Mouse (Mus musculus) hindbrain, postnatal 0 days (tissue): ENCODE data around the gene Apon. TPM values are rescaled to one million over a fixed set of nuclear protein-coding genes. Genes with fewer than 3 reads are reported as not detected.
A peak's percentile ranks its signal among the peaks of the same experiment; 100 is the strongest.
"Not testable (repeated sequence)": the region's sequence is repeated elsewhere in the genome, so short reads cannot be mapped to it uniquely, and the experiment has no call there.

Experiments used
- ATAC-seq: fragments of 200-750 bp; cut with Nextera tagmentation; 2 replicates; pipeline ENCODE4 v1.8.0; 2017; ENCODE audit warnings: mild to moderate bottlenecking, moderate TSS enrichment, moderate library complexity
- DNase-seq: peaks from one replicate; pipeline ENCODE4 v3.0.0-alpha.2; 2015; ENCODE audit warnings: low spot score
- H3K27ac ChIP-seq: fragments of 300-500 bp; sonication (generic); 2 replicates; pipeline ENCODE4 v1.5.1; 2014; ENCODE audit warnings: mild to moderate bottlenecking
- H3K27me3 ChIP-seq: fragments of 300-500 bp; sonication (generic); 2 replicates; pipeline ENCODE4 v1.6.1; 2014; ENCODE audit warnings: low read length, mixed read lengths; ENCODE audit not compliant: insufficient read depth
- H3K36me3 ChIP-seq: fragments of 300-500 bp; sonication (generic); 2 replicates; pipeline ENCODE4 v1.6.1; 2014; ENCODE audit warnings: low read length, mixed read lengths; ENCODE audit not compliant: insufficient read depth
- H3K4me1 ChIP-seq: fragments of 300-500 bp; sonication (generic); 2 replicates; pipeline ENCODE4 v1.6.1; 2014; ENCODE audit warnings: antibody characterized with exemption, low read length, mixed read lengths; ENCODE audit not compliant: insufficient read depth
- H3K4me2 ChIP-seq: fragments of 300-500 bp; sonication (generic); 2 replicates; pipeline ENCODE4 v1.6.1; 2014; ENCODE audit warnings: low read depth, mild to moderate bottlenecking, low read length, moderate library complexity, mixed read lengths
- H3K4me3 ChIP-seq: fragments of 300-500 bp; sonication (generic); 2 replicates; pipeline ENCODE4 v1.5.1; 2014; ENCODE audit warnings: low read length
- H3K9ac ChIP-seq: fragments of 300-500 bp; sonication (generic); replicated peaks from 2 replicates; pipeline ENCODE4 v1.6.1; 2014; ENCODE audit warnings: mild to moderate bottlenecking, low read length, moderate library complexity, mixed read lengths
- H3K9me3 ChIP-seq: fragments of 300-500 bp; sonication (generic); 2 replicates; pipeline ENCODE4 v1.6.1; 2016; ENCODE audit warnings: low read length, mixed read lengths
- CTCF ChIP-seq: IDR thresholded peaks from 2 replicates; pipeline ENCODE4 v1.5.1; 2016; ENCODE audit warnings: antibody characterized with exemption, control low read depth, low read depth
- WGBS: fragments of 180-500 bp; shearing (Covaris S2); extraction: QIAGEN DNeasy Blood & Tissue Kit; methylation state at CpG from one replicate; pipeline ENCODE4 v1.1.7; 2014; 5-methylcytosine and 5-hydroxymethylcytosine counted together
- polyA plus RNA-seq: library from polyadenylated mRNA; unstranded; fragments of >200 nt; fragmentation: Nextera tagmentation; extraction: Ambion mirVana; gene quantifications from 2 replicates; pipeline ENCODE4 v1.2.1, GENCODE M21; 2015
- total RNA-seq: library from RNA; depleted of rRNA; stranded (reverse); fragments of >200 nt; gene quantifications from 2 replicates; pipeline ENCODE4 v1.2.3, GENCODE M21; 2014

Gene Apon
- total and polyA plus RNA-seq, 2 experiments from 2014 or later: not detected

- no peaks in the 10 kb centered on the region for H3K27me3 ChIP-seq
- DNase-seq (peak; percentile 98), ATAC-seq (peak; percentile 100)
- H3K4me1 ChIP-seq: no peaks in the 10 kb centered on the region
- H3K9ac ChIP-seq: peak within 1 kb of the TSS; percentile 72
- peak within 1 kb of the TSS; percentile 83 for H3K4me3 ChIP-seq
- peak within 1 kb of the TSS; percentile 69 for H3K4me2 ChIP-seq
- no peaks in the 10 kb centered on the region for H3K36me3 ChIP-seq
- TF ChIP-seq CTCF: no peak
- WGBS: under 1% methylated on average over 43 of the region's 43 CpGs
- peak within 1 kb of the TSS; percentile 82 for H3K27ac ChIP-seq
- H3K9me3 ChIP-seq: no peaks in the 10 kb centered on the region
Measured at GRCm38 (mm10) chr10:128270287-128270841, 16.5 kb downstream of the Apon start, which contains the start of gene Stat2. Gene Stat2, plus strand, starts transcription at chr10:128270559.

GRCm38 (mm10) chr10:128270866-128271265, 17.0 kb downstream of the Apon start:
- peak overlapping the region; percentile 72 for H3K9ac ChIP-seq

GRCm38 (mm10) chr10:128271883-128272282, 18.0 kb downstream of the Apon start:
- H3K9me3 ChIP-seq: no peaks in the 10 kb centered on the region
- H3K27ac ChIP-seq: no peak overlapping the region
- no peaks in the 10 kb centered on the region for H3K36me3 ChIP-seq
- no peaks in the 10 kb centered on the region for H3K4me1 ChIP-seq
- no peak overlapping the region for H3K4me3 ChIP-seq
- DNase-seq: no peak
- peak; percentile 41 for TF ChIP-seq CTCF
- no peak overlapping the region for H3K4me2 ChIP-seq
- H3K9ac ChIP-seq: no peak overlapping the region
- 71% methylated on average over 2 of the region's 2 CpGs for WGBS
- no peaks in the 10 kb centered on the region for H3K27me3 ChIP-seq
- no peak for ATAC-seq

More at GRCm38 (mm10) chr10:128270866-128271265, 17.0 kb downstream of the Apon start:
- Histone ChIP-seq H3K4me3 (peak overlapping the region; percentile 83), H3K4me2 (peak overlapping the region; percentile 69), H3K27ac (peak overlapping the region; percentile 82), H3K27me3 (no peaks in the 10 kb centered on the region), H3K36me3 (no peaks in the 10 kb centered on the region), H3K4me1 (no peaks in the 10 kb centered on the region), H3K9me3 (no peaks in the 10 kb centered on the region)
- peak; percentile 43 for TF ChIP-seq CTCF
- 43% methylated on average over 7 of the region's 7 CpGs for WGBS
- DNase-seq (peak; percentile 5), ATAC-seq (no peak)

GRCm38 (mm10) chr10:128272819-128273439, 19.0 kb downstream of the Apon start:
- 93% methylated on average over 4 of the region's 7 CpGs for WGBS
- DNase-seq, H3K36me3 ChIP-seq, H3K27ac ChIP-seq, H3K4me2 ChIP-seq, H3K4me1 ChIP-seq, H3K9ac ChIP-seq, H3K27me3 ChIP-seq, H3K9me3 ChIP-seq, H3K4me3 ChIP-seq, ATAC-seq: not testable (repeated sequence)

DNA sequence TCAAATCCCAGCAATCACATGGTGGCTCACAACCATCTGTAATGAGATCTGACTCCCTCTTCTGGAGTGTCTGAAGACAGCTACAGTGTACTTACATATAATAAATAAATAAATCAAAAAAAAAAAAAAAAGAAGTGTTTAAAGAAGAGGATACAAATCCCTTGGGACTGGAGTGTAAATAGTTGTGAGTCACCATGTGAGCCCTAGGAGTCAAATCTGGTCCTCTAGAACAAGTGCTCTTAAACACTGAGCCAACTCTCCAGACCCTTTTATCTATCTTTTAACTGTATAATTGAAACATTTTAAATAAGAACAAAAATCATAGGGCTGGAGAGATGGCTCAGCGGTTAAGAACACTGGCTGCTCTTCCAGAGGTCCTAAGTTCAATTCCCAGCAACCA, 21.5 kb downstream of the Apon start:
- not testable (repeated sequence) for H3K27me3 ChIP-seq, H3K27ac ChIP-seq, DNase-seq, H3K4me1 ChIP-seq, H3K9me3 ChIP-seq, H3K4me2 ChIP-seq, H3K4me3 ChIP-seq, H3K9ac ChIP-seq, ATAC-seq
- H3K36me3 ChIP-seq: peaks cover 10% of the 10 kb centered on the region; the same call in 1 of the 2 replicates
- WGBS: 100% methylated on average over 1 of the region's 1 CpGs

GRCm38 (mm10) chr10:128278158-128278557, 24.3 kb downstream of the Apon start:
- no peak for ATAC-seq
- Histone ChIP-seq H3K4me1 (no peaks in the 10 kb centered on the region), H3K4me2 (no peak overlapping the region), H3K27me3 (no peaks in the 10 kb centered on the region), H3K9ac (no peak overlapping the region), H3K36me3 (peaks cover 30% of the 10 kb centered on the region), H3K4me3 (no peak overlapping the region), H3K27ac (no peak overlapping the region), H3K9me3 (no peaks in the 10 kb centered on the region)
- DNase-seq: no peak
- 61% methylated on average over 6 of the region's 6 CpGs for WGBS
- TF ChIP-seq CTCF: no peak

DNA sequence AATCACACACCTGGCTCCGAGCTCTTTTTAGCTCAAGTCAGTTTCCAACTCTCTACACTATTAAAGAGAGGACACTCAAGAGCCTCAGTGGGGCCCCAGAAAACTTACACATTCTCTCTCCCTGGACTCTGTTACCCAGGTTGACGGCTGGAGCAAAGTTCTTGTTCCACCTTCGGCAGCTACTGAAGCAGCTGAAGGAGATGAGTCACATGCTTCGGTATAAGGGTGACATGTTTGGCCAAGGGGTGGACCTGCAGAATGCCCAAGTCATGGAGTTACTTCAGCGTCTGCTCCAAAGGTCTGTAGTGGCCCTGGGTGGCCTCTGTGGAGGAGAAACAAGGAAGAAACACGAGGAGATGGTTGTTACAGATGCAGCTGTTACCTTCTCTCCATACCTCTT, 27.0 kb downstream of the Apon start:
- Histone ChIP-seq H3K4me3 (no peak overlapping the region), H3K27ac (no peak overlapping the region), H3K4me1 (no peaks in the 10 kb centered on the region), H3K36me3 (peaks cover 40% of the 10 kb centered on the region), H3K4me2 (no peak overlapping the region), H3K9ac (no peak overlapping the region), H3K9me3 (no peaks in the 10 kb centered on the region), H3K27me3 (no peaks in the 10 kb centered on the region)
- WGBS: 87% methylated on average over 6 of the region's 6 CpGs
- no peak for TF ChIP-seq CTCF
- no peak for ATAC-seq
- no peak for DNase-seq
